Mouse (Mus musculus) MEL (cell line): ENCODE data around the gene Zcchc9.

Source experiments
- BHLHE40 ChIP-seq: IDR thresholded peaks from 2 replicates; pipeline ENCODE4 v1.6.1; 2012; ENCODE audit warnings: low read depth, mild to moderate bottlenecking, inconsistent platforms, low read length, improper control_type of control experiment, borderline replicate concordance
- CTCF ChIP-seq, 3 experiments: IDR thresholded peaks in 2 of 3; conservative IDR thresholded peaks in 1 of 3; 2 replicates each; pipeline ENCODE4 v1.5.1; 2011 to 2012; ENCODE audit warnings: low read length in 3 of 3, low read depth in 2 of 3, mild to moderate bottlenecking in 2 of 3, improper control_type of control experiment in 1 of 3, inconsistent platforms in 1 of 3, mixed read lengths in 1 of 3, moderate library complexity in 1 of 3; ENCODE audit not compliant: control insufficient read depth in 1 of 3, insufficient read depth in 1 of 3, poor library complexity in 1 of 3, severe bottlenecking in 1 of 3
- EP300 ChIP-seq, 2 experiments: IDR thresholded peaks; 2 replicates each; pipeline ENCODE4 v1.6.1; 2011; ENCODE audit warnings: improper control_type of control experiment in 2 of 2, low read length in 2 of 2, low read depth in 1 of 2, mild to moderate bottlenecking in 1 of 2
- HCFC1 ChIP-seq: IDR thresholded peaks from 2 replicates; pipeline ENCODE4 v1.6.1; 2012; ENCODE audit warnings: low read depth, mild to moderate bottlenecking, inconsistent platforms, low read length, improper control_type of control experiment, moderate library complexity
- MAX ChIP-seq: IDR thresholded peaks from 2 replicates; pipeline ENCODE4 v1.6.1; 2011; ENCODE audit warnings: low read length, improper control_type of control experiment
- MXI1 ChIP-seq: IDR thresholded peaks from 2 replicates; pipeline ENCODE4 v1.6.1; 2011; ENCODE audit warnings: mild to moderate bottlenecking, low read depth, low read length, improper control_type of control experiment
- POLR2A ChIP-seq, 2 experiments: IDR thresholded peaks; 2 replicates each; pipeline ENCODE4 v1.6.1; 2011 to 2012; ENCODE audit warnings: low read length in 2 of 2, mild to moderate bottlenecking in 2 of 2, control low read depth in 1 of 2, improper control_type of control experiment in 1 of 2, low read depth in 1 of 2, moderate library complexity in 1 of 2; ENCODE audit not compliant: control insufficient read depth in 1 of 2, insufficient read depth in 1 of 2, poor library complexity in 1 of 2
- POLR2AphosphoS5 ChIP-seq: IDR thresholded peaks from 2 replicates; pipeline ENCODE4 v1.6.1; 2012; ENCODE audit warnings: low read depth, borderline replicate concordance, mild to moderate bottlenecking, inconsistent platforms, low read length, moderate library complexity, mixed read lengths
- RAD21 ChIP-seq: IDR thresholded peaks from 2 replicates; pipeline ENCODE4 v1.6.1; 2011; ENCODE audit warnings: mild to moderate bottlenecking, low read depth, low read length, improper control_type of control experiment
- UBTF ChIP-seq: IDR thresholded peaks from 2 replicates; pipeline ENCODE4 v1.6.1; 2012; ENCODE audit warnings: low read depth, mild to moderate bottlenecking, inconsistent platforms, low read length, improper control_type of control experiment, moderate library complexity, borderline replicate concordance; ENCODE audit not compliant: insufficient read depth
- USF2 ChIP-seq, 2 experiments: IDR thresholded peaks; 2 replicates each; pipeline ENCODE4 v1.6.1; 2011 to 2012; ENCODE audit warnings: improper control_type of control experiment in 2 of 2, low read length in 2 of 2, borderline replicate concordance in 1 of 2, inconsistent platforms in 1 of 2, low read depth in 1 of 2, mild to moderate bottlenecking in 1 of 2; ENCODE audit not compliant: insufficient read depth in 1 of 2
- ZKSCAN1 ChIP-seq: IDR thresholded peaks from 2 replicates; pipeline ENCODE4 v1.6.1; 2012; ENCODE audit warnings: low read depth, mild to moderate bottlenecking, inconsistent platforms, low read length, improper control_type of control experiment, moderate library complexity

DNA sequence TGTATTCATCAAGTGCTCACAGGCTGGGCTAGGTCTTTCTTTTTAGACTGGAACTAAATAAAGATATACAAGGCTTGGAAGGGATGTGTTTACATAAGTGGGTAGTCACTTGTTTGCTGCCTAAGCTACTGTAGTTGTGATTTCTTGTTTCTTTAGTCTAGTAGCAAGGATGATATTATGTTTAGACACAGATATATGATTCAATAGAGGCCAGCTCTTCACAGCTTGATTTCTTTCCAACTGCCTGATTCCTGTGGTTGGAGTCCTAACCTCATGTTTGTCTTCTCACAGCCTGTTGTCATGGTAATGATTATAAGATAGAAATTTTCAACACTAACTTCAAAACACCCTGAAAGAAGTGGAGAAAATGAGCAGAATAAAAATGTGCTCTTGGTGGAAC is 27.6 kb downstream of the Zcchc9 start:
- no peak for TF ChIP-seq MXI1
- TF ChIP-seq ZKSCAN1, result no peak
- no peak for TF ChIP-seq POLR2A (IDR thresholded peaks at IDR 0.05; ENCODE audit: control insufficient read depth in 1 of 2, insufficient read depth in 1 of 2, low read depth in 1 of 2, low read length in 2 of 2, poor library complexity in 1 of 2)
- TF ChIP-seq MAX, result no peak
- TF ChIP-seq UBTF, result no peak
- TF ChIP-seq EP300 (IDR thresholded peaks at IDR 0.05; ENCODE audit: low read depth in 1 of 2, low read length in 2 of 2), result no peak
- no peak for TF ChIP-seq CTCF (IDR thresholded peaks at IDR 0.05 in 2 of 3, conservative IDR thresholded peaks at IDR 0.05 in 1 of 3; ENCODE audit: control insufficient read depth in 1 of 3, insufficient read depth in 1 of 3, low read depth in 2 of 3, low read length in 3 of 3, poor library complexity in 1 of 3, severe bottlenecking in 1 of 3)
- no peak for TF ChIP-seq HCFC1
- TF ChIP-seq RAD21, result no peak
- no peak for TF ChIP-seq POLR2AphosphoS5
- no peak for TF ChIP-seq BHLHE40
- no peak for TF ChIP-seq USF2 (IDR thresholded peaks at IDR 0.05; ENCODE audit: borderline replicate concordance in 1 of 2, insufficient read depth in 1 of 2, low read depth in 1 of 2, low read length in 2 of 2)
